Mouse (Mus musculus): ENCODE data around the gene Sult1c2. TPM values are rescaled to one million over a fixed set of nuclear protein-coding genes. Genes with fewer than 3 reads are reported as not detected.

Sult1c2 gene
- total and polyA plus RNA-seq, 3 experiments: not detected

- Histone ChIP-seq H3K27me3 (ENCODE audit: control insufficient read depth in 1 of 2, insufficient read depth in 2 of 2, low read length in 2 of 2) (no peaks in the 10 kb centered on the region), H3K79me2 (ENCODE audit: control insufficient read depth, insufficient read depth, low read length, poor library complexity) (no peaks in the 10 kb centered on the region), H3K4me1 (ENCODE audit: control insufficient read depth in 1 of 2, insufficient read depth in 2 of 2, low read length in 2 of 2) (no peaks in the 10 kb centered on the region), H3K9me3 (replicated peaks; ENCODE audit: insufficient read depth, low read length) (no peaks in the 10 kb centered on the region), H3K9ac (ENCODE audit: control insufficient read depth, low read depth, low read length, poor library complexity, severe bottlenecking) (no peak overlapping the region), H3K4me3 (ENCODE audit: control insufficient read depth in 1 of 2, insufficient read depth in 1 of 2, low read depth in 2 of 2, low read length in 2 of 2) (no peak overlapping the region), H3K36me3 (ENCODE audit: control insufficient read depth in 1 of 2, insufficient read depth in 2 of 2, low read length in 2 of 2) (no peaks in the 10 kb centered on the region), H3K27ac (ENCODE audit: control insufficient read depth, low read depth, low read length) (no peak overlapping the region)
- no peak for TF ChIP-seq CHD2 (IDR thresholded peaks at IDR 0.05; ENCODE audit: low read length)
- no peak for TF ChIP-seq POLR2AphosphoS2 (IDR thresholded peaks at IDR 0.05; ENCODE audit: low read length)
- no peak for TF ChIP-seq ZKSCAN1 (IDR thresholded peaks at IDR 0.05; ENCODE audit: low read depth, low read length)
- no peak for TF ChIP-seq JUND (IDR thresholded peaks at IDR 0.05; ENCODE audit: low read depth, low read length)
- TF ChIP-seq TAL1 (IDR thresholded peaks at IDR 0.05; ENCODE audit: low read length): no peak
- TF ChIP-seq CHD1 (IDR thresholded peaks at IDR 0.05; ENCODE audit: low read depth, low read length): no peak
- no peak for TF ChIP-seq TBP (IDR thresholded peaks at IDR 0.05; ENCODE audit: low read depth, low read length)
- no peak for TF ChIP-seq ETS1 (IDR thresholded peaks at IDR 0.05; ENCODE audit: low read depth, low read length)
- no peak for DNase-seq (ENCODE audit: low read depth, low spot score)
Measured at GRCm38 (mm10) chr17:53872192-53872591, 26.1 kb upstream of the Sult1c2 start.

DNA sequence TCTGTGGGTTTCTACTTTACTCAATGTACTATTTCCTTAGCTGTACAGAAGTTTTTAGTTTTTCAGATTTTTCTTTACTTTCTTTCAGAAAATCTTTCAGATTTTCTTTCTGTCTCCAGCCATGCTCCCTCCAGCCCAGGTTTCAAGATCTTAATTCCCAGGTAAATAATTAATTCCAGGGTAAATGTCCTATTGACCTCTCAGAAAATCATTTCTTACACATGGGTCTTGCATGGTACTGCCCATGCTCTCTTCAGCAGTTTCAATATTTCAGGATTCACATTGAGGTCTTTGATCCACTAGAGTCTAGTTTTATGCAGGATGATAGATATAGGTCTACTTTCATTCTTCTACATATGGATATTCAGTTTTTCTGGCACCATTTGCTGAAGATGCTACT is 23.8 kb upstream of the Sult1c2 start:
- Histone ChIP-seq H3K27ac (ENCODE audit: control insufficient read depth, low read depth, low read length) (no peak overlapping the region), H3K9ac (ENCODE audit: control insufficient read depth, low read depth, low read length, poor library complexity, severe bottlenecking) (no peak overlapping the region), H3K4me1 (ENCODE audit: control insufficient read depth in 1 of 2, insufficient read depth in 2 of 2, low read length in 2 of 2) (no peaks in the 10 kb centered on the region), H3K27me3 (ENCODE audit: control insufficient read depth in 1 of 2, insufficient read depth in 2 of 2, low read length in 2 of 2) (no peaks in the 10 kb centered on the region), H3K4me3 (ENCODE audit: control insufficient read depth in 1 of 2, insufficient read depth in 1 of 2, low read depth in 2 of 2, low read length in 2 of 2) (no peak overlapping the region), H3K9me3 (replicated peaks; ENCODE audit: insufficient read depth, low read length) (no peaks in the 10 kb centered on the region), H3K79me2 (ENCODE audit: control insufficient read depth, insufficient read depth, low read length, poor library complexity) (no peaks in the 10 kb centered on the region), H3K36me3 (ENCODE audit: control insufficient read depth in 1 of 2, insufficient read depth in 2 of 2, low read length in 2 of 2) (no peaks in the 10 kb centered on the region)
- TF ChIP-seq NELFE (IDR thresholded peaks at IDR 0.05; ENCODE audit: low read depth, low read length) (no peak), UBTF (IDR thresholded peaks at IDR 0.05; ENCODE audit: borderline replicate concordance, insufficient read depth, low read depth, low read length) (no peak), MEF2A (IDR thresholded peaks at IDR 0.05; ENCODE audit: extremely low read depth, insufficient replicate concordance, low read depth, low read length, poor library complexity, severe bottlenecking) (no peak), SMC3 (IDR thresholded peaks at IDR 0.05; ENCODE audit: low read depth, low read length) (no peak), MAX (IDR thresholded peaks at IDR 0.05; ENCODE audit: low read length) (no peak), ETS1 (IDR thresholded peaks at IDR 0.05; ENCODE audit: low read depth, low read length) (no peak), E2F4 (IDR thresholded peaks at IDR 0.05; ENCODE audit: borderline replicate concordance, low read depth, low read length) (no peak), ELF1 (IDR thresholded peaks at IDR 0.05; ENCODE audit: low read depth, low read length) (no peak), GABPA (IDR thresholded peaks at IDR 0.05; ENCODE audit: low read depth, low read length) (no peak)
- no peak for DNase-seq (ENCODE audit: low read depth, low spot score)
